Mouse (Mus musculus) embryonic facial prominence, embryonic 13.5 days (tissue): Measurements from ENCODE around the gene Olfr1185-ps1. TPM values are rescaled to one million over a fixed set of nuclear protein-coding genes. Genes with fewer than 3 reads are reported as not detected.
"Not testable (repeated sequence)": the region's sequence is repeated elsewhere in the genome, so short reads cannot be mapped to it uniquely, and the experiment has no call there.

ENCODE experiments used
- ATAC-seq: fragments of 200-750 bp; cut with Nextera tagmentation; 2 replicates; pipeline ENCODE4 v1.8.0; 2017; ENCODE audit warnings: low read depth; ENCODE audit not compliant: insufficient number of reproducible peaks, insufficient read depth, low FRiP score, low TSS enrichment
- H3K27ac ChIP-seq: fragments of 300-500 bp; sonication (generic); 2 replicates; pipeline ENCODE4 v1.5.1; 2015; ENCODE audit warnings: moderate library complexity, mild to moderate bottlenecking, inconsistent platforms
- H3K27me3 ChIP-seq: fragments of 300-500 bp; sonication (generic); 2 replicates; pipeline ENCODE4 v1.6.1; 2015; ENCODE audit warnings: mild to moderate bottlenecking, inconsistent platforms
- H3K36me3 ChIP-seq: fragments of 300-500 bp; sonication (generic); 2 replicates; pipeline ENCODE4 v1.6.1; 2015; ENCODE audit warnings: mild to moderate bottlenecking, inconsistent platforms
- H3K4me1 ChIP-seq: fragments of 300-500 bp; sonication (generic); 2 replicates; pipeline ENCODE4 v1.6.1; 2015; ENCODE audit warnings: inconsistent platforms
- H3K4me2 ChIP-seq: fragments of 300-500 bp; sonication (generic); 2 replicates; pipeline ENCODE4 v1.6.1; 2015; ENCODE audit warnings: moderate library complexity, mild to moderate bottlenecking, inconsistent platforms
- H3K4me3 ChIP-seq: fragments of 300-500 bp; sonication (generic); 2 replicates; pipeline ENCODE4 v1.5.1; 2015; ENCODE audit warnings: mild to moderate bottlenecking, inconsistent platforms
- H3K9ac ChIP-seq: fragments of 300-500 bp; sonication (generic); 2 replicates; pipeline ENCODE4 v1.6.1; 2015; ENCODE audit warnings: mild to moderate bottlenecking, inconsistent platforms
- H3K9me3 ChIP-seq: fragments of 300-500 bp; sonication (generic); 2 replicates; pipeline ENCODE4 v1.6.1; 2016; ENCODE audit warnings: inconsistent platforms
- WGBS: fragments of 180-500 bp; shearing (Covaris S2); methylation state at CpG from one replicate; pipeline ENCODE4 v1.1.7; 2015; ENCODE audit warnings: mixed read lengths; 5-methylcytosine and 5-hydroxymethylcytosine counted together
- polyA plus RNA-seq: library from polyadenylated mRNA; unstranded; fragments of >200 nt; fragmentation: Nextera tagmentation; extraction: Ambion mirVana; gene quantifications from 2 replicates; pipeline ENCODE4 v1.2.1, GENCODE M21; 2015

The Olfr1185-ps1 gene
- polyA plus RNA-seq: not detected in 2 replicates

DNA sequence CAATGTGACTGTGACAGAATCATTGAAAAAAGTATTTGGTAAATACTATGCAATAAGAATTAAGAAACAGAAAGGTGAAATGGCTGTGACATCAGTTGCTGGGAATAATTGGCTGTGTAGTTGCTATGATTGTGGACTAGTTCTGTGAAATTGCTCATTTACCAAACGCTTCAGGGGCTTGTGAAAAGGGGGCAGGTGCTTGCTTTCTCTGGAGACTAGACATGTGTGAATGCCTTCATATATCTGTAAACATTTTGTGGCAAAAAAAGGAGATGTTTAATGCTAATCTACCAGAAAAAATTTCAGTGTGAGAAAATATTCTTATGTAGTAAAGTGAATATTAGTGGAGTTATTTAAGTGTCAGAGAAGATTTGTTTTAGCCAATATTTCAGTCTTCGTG lies at the start of gene Olfr1185-ps1:
Gene Olfr1185-ps1, plus strand, starts transcription at position 301 of the 400 bp plus-strand sequence.
- H3K4me2 ChIP-seq: no peak within 1 kb of the TSS
- no peaks in the 10 kb centered on the region for H3K9me3 ChIP-seq
- WGBS: 71% methylated on average over 2 of the region's 2 CpGs
- no peaks in the 10 kb centered on the region for H3K36me3 ChIP-seq
- no peak within 1 kb of the TSS for H3K4me3 ChIP-seq
- no peak for ATAC-seq
- no peak within 1 kb of the TSS for H3K27ac ChIP-seq
- H3K9ac ChIP-seq: no peak within 1 kb of the TSS
- H3K4me1 ChIP-seq: no peaks in the 10 kb centered on the region
- no peaks in the 10 kb centered on the region for H3K27me3 ChIP-seq

- no peaks in the 10 kb centered on the region for H3K27me3 ChIP-seq
- no peaks in the 10 kb centered on the region for H3K4me1 ChIP-seq
- no peaks in the 10 kb centered on the region for H3K9me3 ChIP-seq
- no peak within 1 kb of the TSS for H3K4me2 ChIP-seq
- no peaks in the 10 kb centered on the region for H3K36me3 ChIP-seq
- 81% methylated on average over 1 of the region's 1 CpGs for WGBS
- H3K9ac ChIP-seq: no peak within 1 kb of the TSS
- ATAC-seq: no peak
- no peak within 1 kb of the TSS for H3K4me3 ChIP-seq
- no peak within 1 kb of the TSS for H3K27ac ChIP-seq
Measured at GRCm38 (mm10) chr2:88449031-88449430, 44.1 kb upstream of the Olfr1185-ps1 start, which contains the start of gene Gm13757. TSS of gene Gm13757 (minus strand) at chr2:88449131.

DNA sequence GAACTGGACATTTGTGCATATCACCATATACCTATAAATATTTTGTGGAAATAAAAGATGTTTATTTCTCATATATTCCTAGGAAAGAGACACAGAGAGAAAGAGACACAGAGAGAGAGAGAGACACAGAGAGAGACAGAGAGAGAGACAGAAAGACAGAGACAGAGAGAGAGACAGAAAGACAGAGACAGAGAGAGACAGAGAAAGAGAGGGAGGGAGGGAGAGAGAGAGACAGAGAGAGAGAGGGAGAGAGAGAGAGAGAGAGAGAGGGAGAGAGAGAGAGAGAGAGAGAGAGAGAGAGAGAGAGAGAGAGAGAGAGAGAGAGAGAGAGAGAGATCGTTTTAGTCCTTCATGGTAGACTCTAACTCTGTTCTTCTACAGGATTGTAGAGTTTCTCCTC lies 38.6 kb upstream of the Olfr1185-ps1 start, which contains the start of gene Olfr1183:
Gene Olfr1183, plus strand, starts transcription at position 301 of the 400 bp plus-strand sequence.
- H3K4me1 ChIP-seq, H3K9me3 ChIP-seq, H3K27ac ChIP-seq, H3K27me3 ChIP-seq, H3K9ac ChIP-seq, H3K36me3 ChIP-seq, H3K4me2 ChIP-seq, H3K4me3 ChIP-seq, ATAC-seq: not testable (repeated sequence)
- 74% methylated on average over 1 of the region's 1 CpGs for WGBS

GRCm38 (mm10) chr2:88483298-88483697 lies 9.8 kb upstream of the Olfr1185-ps1 start, which contains the start of gene Olfr1184:
TSS of gene Olfr1184 (plus strand) at chr2:88483598.
- WGBS: 85% methylated on average over 2 of the region's 2 CpGs
- Histone ChIP-seq H3K4me2 (no peak within 1 kb of the TSS), H3K27me3 (no peaks in the 10 kb centered on the region), H3K4me1 (no peaks in the 10 kb centered on the region), H3K27ac (no peak within 1 kb of the TSS), H3K9me3 (no peaks in the 10 kb centered on the region), H3K36me3 (no peaks in the 10 kb centered on the region), H3K4me3 (no peak within 1 kb of the TSS), H3K9ac (no peak within 1 kb of the TSS)
- ATAC-seq: no peak

DNA sequence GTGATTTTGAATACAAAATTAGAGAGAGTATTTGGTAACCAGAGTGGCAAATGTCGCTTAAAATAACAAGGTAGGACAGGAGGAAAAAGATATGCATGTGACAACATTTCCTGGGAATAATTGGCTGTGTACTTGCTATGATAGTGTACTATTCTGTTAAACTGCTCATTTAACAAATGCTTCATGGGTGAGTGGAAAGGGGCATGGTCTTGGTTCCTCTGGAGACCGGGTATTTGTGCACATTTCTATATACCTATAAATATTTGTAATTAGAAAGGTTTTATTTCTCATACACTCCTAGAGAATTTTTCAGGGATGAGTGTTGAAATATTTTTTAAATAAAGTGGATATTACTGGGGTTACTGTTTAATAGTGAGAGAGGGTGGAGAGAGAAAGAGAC lies 25.1 kb downstream of the Olfr1185-ps1 start, which contains the start of gene Olfr1186:
Gene Olfr1186, plus strand, starts transcription at position 301 of the 400 bp plus-strand sequence.
- no peaks in the 10 kb centered on the region for H3K36me3 ChIP-seq
- H3K9me3 ChIP-seq: no peaks in the 10 kb centered on the region
- H3K4me3 ChIP-seq: no peak within 1 kb of the TSS
- H3K27me3 ChIP-seq: no peaks in the 10 kb centered on the region
- H3K4me1 ChIP-seq: no peaks in the 10 kb centered on the region
- H3K27ac ChIP-seq: no peak within 1 kb of the TSS
- no peak within 1 kb of the TSS for H3K4me2 ChIP-seq
- H3K9ac ChIP-seq: no peak within 1 kb of the TSS
- no peak for ATAC-seq
- WGBS: 77% methylated on average over 2 of the region's 2 CpGs

- Histone ChIP-seq H3K9me3 (no peaks in the 10 kb centered on the region), H3K36me3 (no peaks in the 10 kb centered on the region), H3K27ac (no peak overlapping the region), H3K4me2 (no peak overlapping the region), H3K4me1 (no peaks in the 10 kb centered on the region), H3K9ac (no peak overlapping the region), H3K27me3 (no peaks in the 10 kb centered on the region), H3K4me3 (no peak overlapping the region)
- 70% methylated on average over 3 of the region's 3 CpGs for WGBS
- ATAC-seq: no peak
Measured at GRCm38 (mm10) chr2:88525720-88526119, 32.6 kb downstream of the Olfr1185-ps1 start.

Other genes starting within 250 kb of the Olfr1185-ps1 start
- gene Olfr1173, start 213.4 kb upstream of the Olfr1185-ps1 start, polyA plus RNA-seq: 0.06 TPM in 1 of 2 replicates, not detected in the other
- not detected in 2 replicates for gene Olfr1174-ps, start 178.2 kb upstream of the Olfr1185-ps1 start, polyA plus RNA-seq
- gene Olfr1175-ps, start 166.1 kb upstream of the Olfr1185-ps1 start, polyA plus RNA-seq: not detected in 2 replicates
- gene Olfr1176, start 156.6 kb upstream of the Olfr1185-ps1 start, polyA plus RNA-seq: not detected in 2 replicates
- gene Olfr1177-ps, start 146.8 kb upstream of the Olfr1185-ps1 start, polyA plus RNA-seq: not detected in 2 replicates
- gene Olfr1178, start 106.3 kb upstream of the Olfr1185-ps1 start, polyA plus RNA-seq: not detected in 2 replicates
- not detected in 2 replicates for gene Olfr1179, start 86.9 kb upstream of the Olfr1185-ps1 start, polyA plus RNA-seq
- not detected in 2 replicates for gene Olfr1180, start 74.2 kb upstream of the Olfr1185-ps1 start, polyA plus RNA-seq
- not detected in 2 replicates for gene Olfr1181, start 67.1 kb upstream of the Olfr1185-ps1 start, polyA plus RNA-seq
- gene Gm13757, start 44.2 kb upstream of the Olfr1185-ps1 start, polyA plus RNA-seq: not detected in 2 replicates
- gene Olfr1183, start 38.5 kb upstream of the Olfr1185-ps1 start, polyA plus RNA-seq: not detected in 2 replicates
- not detected in 2 replicates for gene Olfr1184, start 9.7 kb upstream of the Olfr1185-ps1 start, polyA plus RNA-seq
- gene Olfr1186, start 25.2 kb downstream of the Olfr1185-ps1 start, polyA plus RNA-seq: not detected in 2 replicates
- gene Olfr1188, start 63.6 kb downstream of the Olfr1185-ps1 start, polyA plus RNA-seq: not detected in 2 replicates
- not detected in 2 replicates for gene Olfr1189, start 93.1 kb downstream of the Olfr1185-ps1 start, polyA plus RNA-seq
- gene Olfr1191-ps1, start 147.2 kb downstream of the Olfr1185-ps1 start, polyA plus RNA-seq: not detected in 2 replicates
- not detected in 2 replicates for gene Olfr1192-ps1, start 155.2 kb downstream of the Olfr1185-ps1 start, polyA plus RNA-seq
- not detected in 2 replicates for gene Olfr1193, start 182.3 kb downstream of the Olfr1185-ps1 start, polyA plus RNA-seq
- not detected in 2 replicates for gene Olfr1195, start 195.9 kb downstream of the Olfr1185-ps1 start, polyA plus RNA-seq
- gene Olfr1196, start 211.3 kb downstream of the Olfr1185-ps1 start, polyA plus RNA-seq: not detected in 2 replicates
- not detected in 2 replicates for gene Olfr1197, start 239.0 kb downstream of the Olfr1185-ps1 start, polyA plus RNA-seq